Comparison of ENCODE assay signal across 8 mouse cellular contexts in the genomic region with DNA sequence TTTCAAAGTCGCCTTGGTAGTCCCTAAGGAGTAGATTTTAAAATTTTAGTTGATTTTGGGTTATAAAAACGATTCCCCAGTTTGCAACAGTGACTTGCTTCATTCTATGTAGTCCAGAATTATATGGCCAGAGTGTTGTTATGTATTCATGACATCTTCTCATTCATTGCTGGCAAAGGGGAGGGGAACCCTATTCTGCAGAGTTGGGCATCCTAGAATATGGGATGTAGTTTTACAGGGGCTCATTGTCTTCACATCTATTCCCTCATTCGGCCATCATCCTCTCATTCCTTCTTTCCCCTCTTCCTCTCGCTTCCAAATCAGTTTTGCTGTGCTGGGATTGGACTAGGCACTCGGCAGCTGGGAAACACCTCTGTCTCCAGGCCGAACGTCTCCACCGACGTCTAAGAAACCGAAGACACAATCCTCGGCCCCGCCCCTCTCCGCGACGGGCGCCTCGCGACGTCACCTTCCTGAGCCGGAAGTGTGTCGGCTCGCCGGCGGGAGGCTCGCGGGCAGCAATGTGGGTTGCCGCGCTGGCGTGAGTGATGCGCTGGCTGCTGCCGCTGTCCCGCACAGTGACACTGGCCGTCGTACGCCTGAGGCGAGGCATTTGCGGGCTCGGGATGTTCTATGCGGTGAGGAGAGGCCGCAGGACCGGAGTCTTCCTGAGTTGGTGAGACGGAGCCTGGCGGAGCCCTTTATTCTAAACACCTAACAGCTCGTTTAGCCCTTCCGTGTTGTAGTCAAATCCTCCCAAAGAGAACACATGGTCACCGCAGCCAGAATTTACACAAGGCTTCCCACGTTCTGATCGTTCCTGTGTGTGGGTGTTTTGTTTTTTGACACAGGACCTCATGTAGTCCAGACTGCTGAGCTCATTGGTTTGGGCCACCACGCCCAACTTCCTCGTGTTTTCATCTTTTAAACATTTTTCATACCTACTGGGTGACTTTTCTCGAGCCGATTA. TPM values are rescaled to one million over a fixed set of nuclear protein-coding genes. Genes with fewer than 3 reads are reported as not detected.
DNase-seq lines count a peak whose midpoint lies in the region; ATAC-seq and TF ChIP-seq lines count a peak whose summit lies in the region.

A gene (plus strand): TSS at position 462 of the 970 bp plus-strand sequence.

- peak; percentile 57; the same call in 1 of the 2 replicates for TF ChIP-seq POLR2A in bone marrow macrophage, adult 2 months (IDR thresholded peaks at IDR 0.05; ENCODE audit: borderline replicate concordance, low read depth, low read length)

- peak within 1 kb of the TSS; percentile 5 for H3K27ac ChIP-seq in bone marrow macrophage, adult 2 months (ENCODE audit: insufficient read depth, low read depth, low read length)
- peak within 1 kb of the TSS; percentile 68 for H3K27ac ChIP-seq in embryonic facial prominence, embryonic 15.5 days (replicated peaks)
- peak within 1 kb of the TSS; percentile 35; the same call in 1 of the 2 replicates for H3K27ac ChIP-seq in limb, embryonic 13.5 days
- H3K27ac ChIP-seq in midbrain, embryonic 15.5 days = peak within 1 kb of the TSS; percentile 90

- no peaks in the 10 kb centered on the region for H3K27me3 ChIP-seq in embryonic facial prominence, embryonic 15.5 days
- H3K27me3 ChIP-seq in limb, embryonic 13.5 days = peaks cover 4% of the 10 kb centered on the region; the same call in 1 of the 2 replicates
- 0 out of 2 replicates have a peak, but pooled peaks cover 5% of the 10 kb centered on the region for H3K27me3 ChIP-seq in midbrain, embryonic 15.5 days (replicated peaks)

- no peaks in the 10 kb centered on the region for H3K9me3 ChIP-seq in embryonic facial prominence, embryonic 15.5 days (replicated peaks)
- no peaks in the 10 kb centered on the region for H3K9me3 ChIP-seq in limb, embryonic 13.5 days
- no peaks in the 10 kb centered on the region for H3K9me3 ChIP-seq in midbrain, embryonic 15.5 days

- peak; percentile 87 for ATAC-seq in embryonic facial prominence, embryonic 15.5 days (ENCODE audit: insufficient number of reproducible peaks, low FRiP score, low TSS enrichment, low read depth)
- ATAC-seq in limb, embryonic 13.5 days (ENCODE audit: low FRiP score, low read depth) = peak; percentile 94
- peak; percentile 98 for ATAC-seq in midbrain, embryonic 15.5 days (replicated peaks)

- peak within 1 kb of the TSS; percentile 71 for H3K4me3 ChIP-seq in bone marrow macrophage, adult 2 months (ENCODE audit: insufficient read depth, low read length)
- H3K4me3 ChIP-seq in embryonic facial prominence, embryonic 15.5 days (replicated peaks) = peak within 1 kb of the TSS; percentile 94
- peak within 1 kb of the TSS; percentile 77 for H3K4me3 ChIP-seq in limb, embryonic 13.5 days
- H3K4me3 ChIP-seq in midbrain, embryonic 15.5 days = peak within 1 kb of the TSS; percentile 79

- TF ChIP-seq CTCF in bone marrow macrophage, adult 2 months (IDR thresholded peaks at IDR 0.05; ENCODE audit: low read depth, low read length) = no peak

- H3K4me1 ChIP-seq in bone marrow macrophage, adult 2 months (ENCODE audit: control insufficient read depth, insufficient read depth, low read length) = peaks cover 16% of the 10 kb centered on the region
- peaks cover 9% of the 10 kb centered on the region for H3K4me1 ChIP-seq in embryonic facial prominence, embryonic 15.5 days
- H3K4me1 ChIP-seq in limb, embryonic 13.5 days = peaks cover 8% of the 10 kb centered on the region
- peaks cover 15% of the 10 kb centered on the region for H3K4me1 ChIP-seq in midbrain, embryonic 15.5 days

- 2% methylated on average over 52 of the region's 52 CpGs for WGBS in embryonic facial prominence, embryonic 15.5 days
- 2% methylated on average over 52 of the region's 52 CpGs for WGBS in limb, embryonic 13.5 days
- 1% methylated on average over 52 of the region's 52 CpGs for WGBS in midbrain, embryonic 15.5 days

- H3K4me2 ChIP-seq in embryonic facial prominence, embryonic 15.5 days (replicated peaks) = peak within 1 kb of the TSS; percentile 77
- peak within 1 kb of the TSS; percentile 82 for H3K4me2 ChIP-seq in limb, embryonic 13.5 days (replicated peaks)
- H3K4me2 ChIP-seq in midbrain, embryonic 15.5 days = peak within 1 kb of the TSS; percentile 60

- H3K9ac ChIP-seq in embryonic facial prominence, embryonic 15.5 days = peak within 1 kb of the TSS; percentile 84
- H3K9ac ChIP-seq in limb, embryonic 13.5 days = peak within 1 kb of the TSS; percentile 80
- H3K9ac ChIP-seq in midbrain, embryonic 15.5 days = peak within 1 kb of the TSS; percentile 70

- peak; percentile 92 for DNase-seq in A20 (ENCODE audit: low read depth, low spot score)
- DNase-seq in heart, adult 8-10 months (ENCODE audit: low spot score) = peak; percentile 90
- DNase-seq in kidney, adult 9 months = peak; percentile 89
- DNase-seq in spleen, adult 18-20 months = peak; percentile 78 to 91

- peaks cover 14% of the 10 kb centered on the region; the same call in 1 of the 2 replicates for H3K36me3 ChIP-seq in embryonic facial prominence, embryonic 15.5 days
- H3K36me3 ChIP-seq in limb, embryonic 13.5 days = peaks cover 20% of the 10 kb centered on the region
- H3K36me3 ChIP-seq in midbrain, embryonic 15.5 days (replicated peaks) = peaks cover 9% of the 10 kb centered on the region; the same call in 1 of the 2 replicates

RNA-seq across cellular contexts. Expression of the gene that starts here (rescaled TPM):
- polyA plus RNA-seq in bone marrow macrophage, adult 2 months (2012; ENCODE audit: insufficient read depth, insufficient read length, missing spikeins) = 16.0 and 20.8 TPM in 2 replicates
- 30.3 and 32.2 TPM in 2 replicates for polyA plus RNA-seq in embryonic facial prominence, embryonic 15.5 days (2015; fragmentation: Nextera tagmentation; extraction: Ambion mirVana)
- total RNA-seq in heart, adult 8-10 months (2022) = 1 to 10 TPM; 6.7 to 9.4 (median 8.2) TPM
- polyA plus RNA-seq in limb, embryonic 13.5 days (2015; fragmentation: Nextera tagmentation; extraction: Ambion mirVana) = 31.8 and 32.3 TPM in 2 replicates
- 24.1 and 27.2 TPM in 2 replicates for polyA plus RNA-seq in midbrain, embryonic 15.5 days (2015; fragmentation: Nextera tagmentation; extraction: Ambion mirVana)

Comparison
In these comparisons a context has a peak if more than half of its experiments do, and no peak if none do; other contexts are left out.
1. Peak in every context shown above with its lines: DNase-seq, ATAC-seq, H3K4me3 ChIP-seq and H3K27ac ChIP-seq.
2. H3K27ac ChIP-seq: peak in every context shown above with its lines; median percentile 90 in midbrain, embryonic 15.5 days; 68 in embryonic facial prominence, embryonic 15.5 days; 35 in limb, embryonic 13.5 days; 5 in bone marrow macrophage, adult 2 months.